Mouse (Mus musculus) left cerebral cortex, postnatal 14 days (tissue): ENCODE data around the gene Gm5269. TPM values are rescaled to one million over a fixed set of nuclear protein-coding genes. Genes with fewer than 3 reads are reported as not detected.

Experiments used
- DNase-seq, 2 experiments: peaks; one replicate each; pipeline ENCODE4 v3.0.0; 2021 to 2022; ENCODE audit warnings: low spot score in 2 of 2, mixed read lengths in 1 of 2
- intact Hi-C: fragments of 180-260 bp; cut with DNase I; formaldehyde crosslinking; loops from one replicate; pipeline ENCODE4 v1.15.1; 2025
- long read RNA-seq, 2 experiments: library from polyadenylated mRNA; stranded (forward); transcript quantifications; one replicate each; pipeline ENCODE4 v2.0.0; 2021
- total RNA-seq, 2 experiments: library from RNA; stranded (reverse); gene quantifications; 2 replicates each; pipeline ENCODE4 v1.2.3; 2021

Gene Gm5269
- not detected for total RNA-seq
- long read RNA-seq, experiment 1 = 0 reads
- long read RNA-seq, experiment 2 = 0 reads

DNA sequence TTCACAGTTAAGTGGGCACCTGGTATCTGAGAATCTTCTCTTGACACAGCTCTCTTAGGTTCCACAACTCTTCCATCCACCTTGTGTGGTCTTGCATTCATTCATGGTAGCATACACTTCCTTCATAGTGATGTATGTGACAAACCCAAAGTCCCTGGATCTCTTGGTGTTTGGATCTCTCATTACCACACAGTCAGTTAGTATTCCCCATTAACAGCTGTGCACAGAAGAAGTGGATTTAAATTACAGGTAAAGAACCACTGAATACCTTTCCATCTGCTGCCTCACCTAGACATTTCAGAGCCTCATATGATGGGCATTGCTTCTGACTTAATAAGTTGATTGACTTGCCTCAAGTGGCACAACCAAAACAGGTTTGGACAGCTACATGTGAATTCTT is at the start of gene Gm5269:
Gene Gm5269, minus strand, starts transcription at position 101 of the 400 bp plus-strand sequence.
- intact Hi-C loops = no loop called here
- DNase-seq = no peak

DNA sequence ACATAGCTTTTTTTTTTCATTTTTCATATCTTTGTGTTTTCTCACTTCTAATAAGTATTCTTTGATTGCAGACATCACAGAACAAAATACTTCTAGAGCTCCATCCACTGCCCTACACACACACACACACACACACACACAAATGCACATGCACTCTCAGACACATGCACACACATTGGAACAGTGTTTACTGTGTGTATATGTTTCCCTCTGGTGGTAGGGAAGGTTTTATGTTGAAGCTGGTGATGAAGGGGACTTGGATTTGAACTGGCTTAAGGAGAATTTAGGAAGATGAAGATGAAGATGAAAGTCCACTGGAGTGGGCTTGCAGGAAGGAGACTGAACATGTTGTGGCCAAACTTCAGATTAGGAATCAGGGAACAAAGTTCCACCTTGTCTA is 41.1 kb upstream of the Gm5269 start:
- DNase-seq = no peak
- intact Hi-C loops = loop anchor here (5.0 kb wide), 1 partner anchor 104 kb away; no protein-coding TSS in a partner anchor

DNA sequence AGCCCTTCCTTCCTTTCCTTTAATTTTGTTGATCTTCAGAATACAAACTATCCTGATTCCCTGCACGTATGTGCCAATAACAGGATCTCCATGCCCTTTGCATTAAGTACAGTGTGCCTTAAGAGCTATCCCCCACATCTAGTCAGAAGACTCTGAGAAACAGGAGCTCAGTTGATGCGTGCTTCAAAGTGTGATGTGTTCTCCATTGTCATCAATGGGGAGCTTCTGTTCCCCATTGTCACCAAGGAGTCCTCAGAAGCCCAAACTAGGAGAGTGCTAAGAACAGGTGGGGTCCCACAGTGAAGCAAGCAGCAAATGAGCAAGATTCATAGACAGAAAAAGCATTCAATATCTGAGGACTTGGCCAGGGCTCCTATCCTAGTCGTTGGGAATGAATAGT is 36.8 kb upstream of the Gm5269 start:
- DNase-seq = no peak
- intact Hi-C loops = no loop called here

DNA sequence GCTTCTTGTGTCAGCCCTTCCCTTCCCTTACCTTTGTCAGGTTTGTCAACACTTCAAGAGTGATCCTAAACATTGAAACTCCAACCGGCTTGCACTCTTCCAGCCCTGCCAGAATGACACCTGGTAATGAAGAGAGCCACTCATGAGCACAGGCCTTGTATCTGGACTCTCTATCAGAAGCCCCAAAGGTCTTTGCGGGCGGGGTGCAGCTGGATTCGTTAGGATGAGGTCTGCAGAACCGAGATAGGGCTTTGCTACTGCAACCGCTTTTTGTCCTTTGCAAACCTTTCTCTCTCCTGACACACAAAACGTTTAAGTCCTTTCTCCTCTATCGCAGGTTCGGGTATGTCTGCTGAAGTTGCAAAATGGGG is 36.3 kb upstream of the Gm5269 start, which contains the start of gene Slc40a1:
Gene Slc40a1, minus strand, starts transcription at position 131 of the 371 bp plus-strand sequence.
- DNase-seq = no peak
- intact Hi-C loops = no loop called here

DNA sequence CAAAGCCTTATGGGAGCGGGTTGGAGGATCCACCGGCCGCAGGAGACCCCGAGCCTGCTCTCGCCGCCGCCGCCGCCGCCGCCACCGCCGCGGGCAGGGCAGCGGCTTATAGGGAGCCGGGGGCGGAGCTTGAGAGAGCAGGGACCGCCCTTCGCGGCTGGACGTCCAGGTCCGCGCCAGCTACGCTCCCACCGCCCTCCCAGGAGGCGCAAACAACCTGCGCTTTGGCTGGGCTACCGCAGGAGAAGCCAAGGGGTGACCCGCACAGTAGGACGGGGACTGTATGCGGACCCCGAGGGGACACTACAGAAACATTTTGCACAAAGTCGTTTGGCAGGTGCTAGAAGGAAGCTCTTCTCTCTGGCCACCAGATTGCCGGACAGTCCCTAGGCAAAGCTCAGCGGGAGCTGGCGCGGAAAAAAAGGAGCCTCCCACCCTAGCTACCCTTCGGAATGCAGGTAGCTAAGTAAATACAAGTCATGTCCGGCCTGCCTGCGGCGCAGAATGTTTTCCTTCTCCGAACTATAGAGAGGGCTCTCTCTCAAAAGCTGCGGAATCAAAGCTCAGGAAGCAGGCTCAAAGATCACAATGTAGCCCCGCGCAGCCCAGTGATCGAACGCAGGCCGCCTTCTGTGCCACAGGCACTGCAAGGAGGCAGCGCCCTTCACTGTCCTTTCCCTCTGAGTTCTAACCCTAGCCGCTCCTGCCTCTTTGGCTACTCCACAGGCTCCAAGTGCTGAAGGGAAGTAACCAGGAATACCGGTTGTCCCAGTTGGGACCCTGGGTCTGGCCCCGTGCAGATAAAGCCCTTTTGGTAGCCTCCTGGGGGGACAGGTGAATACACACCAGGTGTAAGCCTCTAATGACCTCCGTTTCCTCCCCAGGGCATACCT is 35.7 kb upstream of the Gm5269 start:
- DNase-seq = peak; percentile 21 to 61
- intact Hi-C loops = no loop called here

DNA sequence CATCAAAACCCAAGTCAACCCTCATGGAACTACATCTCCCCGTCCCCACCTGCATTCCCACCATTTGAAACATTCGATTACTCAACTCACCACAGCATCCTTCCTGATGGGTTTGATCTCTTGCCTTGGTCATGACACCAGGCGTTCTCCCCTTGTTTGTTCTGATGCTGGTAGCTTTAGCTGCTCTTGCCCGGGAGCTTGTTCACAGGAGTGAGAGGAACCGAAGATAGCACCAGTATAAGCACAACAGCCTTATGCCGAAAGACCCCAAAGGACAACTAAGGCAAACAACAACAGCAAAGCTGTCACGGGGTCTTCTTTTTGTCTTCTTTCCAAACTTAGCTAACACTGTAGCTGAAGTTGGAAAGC is 35.0 kb upstream of the Gm5269 start:
- no peak for DNase-seq
- intact Hi-C loops = no loop called here

DNA sequence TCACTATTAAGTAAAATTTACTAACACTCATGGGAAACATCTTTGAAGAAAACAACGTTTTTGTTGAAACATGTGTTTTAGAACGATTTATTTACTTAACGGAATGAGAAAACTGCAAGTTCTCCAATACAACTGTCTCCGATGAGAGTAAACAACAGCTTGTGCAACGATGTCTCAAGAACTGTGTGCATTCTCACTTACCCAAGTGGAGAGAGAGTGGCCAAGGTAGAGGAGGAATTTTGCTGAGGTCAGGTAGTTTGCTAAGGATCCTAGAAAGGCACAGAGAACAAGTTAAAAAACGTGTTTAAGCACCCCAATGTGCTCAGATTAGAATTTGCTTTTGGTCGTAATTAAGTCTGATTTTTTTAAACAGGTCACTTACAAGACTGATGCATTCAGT is 34.4 kb upstream of the Gm5269 start:
- intact Hi-C loops = no loop called here

DNA sequence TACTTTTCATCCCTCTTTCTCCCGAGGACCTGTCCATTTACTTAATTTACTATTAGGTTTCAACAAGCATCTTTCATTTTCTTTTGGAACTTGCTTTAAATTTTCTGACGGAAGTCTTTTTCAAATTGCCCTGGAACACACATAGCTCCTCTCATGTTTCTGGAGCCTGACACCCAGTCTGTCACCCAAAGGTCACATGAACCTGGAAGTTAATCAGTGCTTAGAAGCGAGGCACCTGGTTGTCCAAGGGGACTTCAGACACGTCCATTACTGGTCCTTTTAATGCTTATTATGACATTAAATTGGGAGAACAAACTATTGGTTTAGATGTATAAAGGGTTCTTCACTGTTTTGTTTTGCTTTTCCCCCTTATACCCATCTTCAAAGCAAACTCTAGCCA is 33.2 kb upstream of the Gm5269 start:
- no peak for DNase-seq
- intact Hi-C loops = no loop called here

More for the DNA sequence above, 34.4 kb upstream of the Gm5269 start:
- DNase-seq = no peak

DNA sequence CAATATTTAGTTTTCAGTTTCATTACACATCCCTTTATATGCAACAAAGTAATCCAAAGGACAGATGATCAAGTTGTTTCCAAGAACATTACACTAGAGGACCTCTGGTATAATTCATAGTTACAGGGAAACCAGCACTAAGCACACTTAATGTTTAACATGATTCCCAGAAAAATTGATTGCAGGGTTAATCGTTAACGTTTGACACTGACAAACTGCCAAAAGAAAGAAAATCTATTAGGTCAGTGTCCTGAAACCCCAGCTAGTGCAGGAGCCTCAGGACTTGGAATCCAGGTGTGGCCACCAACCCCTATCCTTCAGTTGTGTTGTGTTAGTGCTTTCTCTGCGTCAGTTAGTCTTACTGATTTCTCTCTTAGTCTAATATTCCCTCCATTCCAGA is 30.6 kb upstream of the Gm5269 start:
- DNase-seq = no peak
- intact Hi-C loops = no loop called here

DNA sequence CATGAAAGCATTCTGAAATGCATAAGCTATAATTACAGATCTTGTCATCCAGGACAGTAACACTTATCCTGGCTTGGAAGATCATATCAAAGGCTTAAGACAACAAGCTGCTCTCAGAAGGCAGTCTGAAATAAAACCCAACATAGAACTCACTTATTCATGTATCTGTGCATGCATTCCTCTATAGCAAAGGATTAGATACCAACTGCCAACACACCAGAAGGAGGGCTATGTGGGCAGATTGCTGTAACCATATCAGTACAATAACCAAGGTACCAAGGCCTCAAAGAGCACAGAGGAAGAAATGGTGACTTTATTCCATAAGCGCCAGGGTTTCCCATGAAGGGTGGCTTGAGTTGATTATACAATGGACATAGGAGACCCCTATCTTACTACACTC is 29.7 kb upstream of the Gm5269 start:
- intact Hi-C loops = no loop called here
- DNase-seq = no peak

DNA sequence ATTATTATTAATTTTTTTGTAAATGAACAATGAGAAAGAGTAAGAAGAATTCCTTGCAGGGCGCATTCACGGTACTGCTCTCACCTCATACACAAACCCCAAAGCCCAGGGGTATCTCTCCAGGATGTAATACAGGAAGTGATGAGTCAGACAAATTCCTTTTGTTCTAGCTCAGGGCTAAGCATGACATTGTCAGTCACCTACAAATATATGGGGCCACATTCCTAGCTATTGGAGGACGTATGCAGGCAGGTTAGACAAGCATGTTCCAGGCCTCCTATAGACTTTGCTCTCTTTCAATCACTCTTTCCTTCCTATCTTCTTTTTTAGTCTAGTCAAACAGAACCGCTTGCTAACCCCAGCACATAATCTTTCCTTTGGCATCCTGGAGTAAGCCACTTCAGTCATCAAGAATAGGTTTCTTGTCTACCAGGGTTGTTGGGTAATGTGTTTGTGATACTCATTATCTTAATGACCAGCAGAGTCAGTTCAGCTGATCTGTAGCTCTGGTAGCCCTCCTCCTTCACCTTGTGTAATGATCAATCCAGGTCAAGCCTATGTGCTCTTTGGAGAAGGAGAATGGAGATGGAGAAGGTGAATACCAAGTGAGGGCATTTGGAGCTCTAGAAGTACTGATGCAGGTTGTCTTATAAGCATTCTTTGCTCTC is 27.2 kb upstream of the Gm5269 start:
- DNase-seq = no peak
- intact Hi-C loops = no loop called here

DNA sequence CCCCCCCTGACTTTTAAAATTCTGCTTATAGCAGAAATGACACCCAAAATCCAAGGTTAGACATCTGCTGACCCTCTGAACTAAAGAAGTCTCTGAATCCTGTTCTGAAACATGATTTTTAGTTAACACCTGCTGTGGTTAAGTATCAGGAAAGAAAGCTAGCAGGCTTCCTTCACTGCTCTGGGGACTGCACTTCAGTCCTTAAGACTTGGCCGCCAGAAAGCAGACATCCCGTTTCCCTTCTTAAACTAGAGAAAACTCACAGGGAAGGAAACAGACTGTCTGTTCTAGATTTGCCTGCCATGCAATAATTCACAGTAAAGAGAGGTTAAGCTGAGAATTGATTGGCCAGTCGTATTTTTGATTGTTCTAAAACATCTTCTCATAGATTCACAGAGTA is 26.1 kb upstream of the Gm5269 start:
- no peak for DNase-seq
- intact Hi-C loops = no loop called here

DNA sequence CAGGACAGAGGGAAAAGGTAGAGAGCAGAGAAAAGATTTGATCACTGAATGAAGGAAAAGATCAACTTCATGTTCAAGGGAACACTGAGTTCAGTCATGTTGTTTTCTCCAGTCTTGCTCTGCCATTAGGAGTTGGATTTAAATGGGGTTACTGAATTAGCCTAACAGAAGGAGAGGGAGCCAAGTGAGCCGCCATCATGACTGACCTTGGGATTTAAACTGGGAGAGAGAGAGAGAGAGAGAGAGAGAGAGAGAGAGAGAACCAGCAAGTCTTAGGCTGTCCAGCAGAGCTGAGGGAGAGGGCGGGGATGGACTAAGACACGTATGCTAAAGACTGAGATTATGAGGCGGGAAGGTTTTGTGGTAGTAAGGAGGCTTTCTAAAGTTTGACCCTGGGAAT is 24.2 kb upstream of the Gm5269 start:
- intact Hi-C loops = no loop called here
- DNase-seq = no peak

DNA sequence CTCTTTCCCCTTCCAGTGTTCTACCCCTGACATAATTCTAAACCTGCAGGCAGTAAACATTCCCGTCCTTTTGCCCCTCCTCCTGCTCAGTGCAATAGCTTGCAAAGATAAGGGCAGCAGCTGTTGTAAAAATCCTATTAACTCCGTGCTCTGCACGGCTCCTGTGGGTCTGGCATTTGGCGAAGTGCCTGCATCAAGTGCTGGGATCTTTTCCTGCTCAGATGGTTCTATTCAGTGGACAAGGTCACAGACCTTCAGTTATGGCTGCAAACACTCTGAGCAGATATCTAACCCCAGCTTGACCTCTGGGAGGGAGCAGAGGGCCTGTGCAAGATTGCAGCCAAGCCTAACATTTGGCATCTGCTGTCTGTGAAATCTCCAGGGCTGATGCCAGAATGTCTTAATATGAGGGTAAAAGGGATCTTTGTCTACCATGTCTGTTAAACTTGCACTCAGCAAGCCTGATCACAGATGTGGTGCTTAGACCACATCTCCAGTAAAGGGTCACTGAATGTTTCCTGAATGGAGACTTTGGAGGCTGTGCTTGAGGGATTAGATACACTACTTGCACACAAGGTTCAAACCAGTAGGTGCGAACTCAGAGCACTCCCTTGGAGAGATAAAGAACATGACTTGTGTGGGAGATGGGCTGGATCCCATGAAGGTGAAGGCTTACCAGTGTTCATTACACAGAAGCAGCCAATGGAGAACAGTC is 15.2 kb upstream of the Gm5269 start:
- DNase-seq = no peak
- intact Hi-C loops = no loop called here

DNA sequence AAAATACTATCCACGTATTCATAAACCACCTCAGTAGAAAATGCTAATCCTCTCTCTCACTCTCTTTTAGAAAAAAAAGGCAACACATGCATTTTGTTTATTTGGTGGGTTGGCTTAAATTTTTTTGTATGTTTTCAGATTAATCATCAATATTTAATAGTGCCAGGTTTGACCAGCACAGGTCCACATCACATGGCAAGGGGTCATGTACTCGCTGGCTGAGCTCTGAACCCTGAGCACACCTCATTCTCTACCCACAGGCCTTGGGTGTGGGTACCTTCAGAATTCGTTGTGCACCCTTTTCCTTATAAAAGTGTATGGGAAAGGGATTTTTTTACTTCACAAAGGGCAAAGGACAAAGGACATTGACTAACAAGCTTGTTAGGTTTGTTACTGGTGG is 14.1 kb upstream of the Gm5269 start:
- intact Hi-C loops = no loop called here
- DNase-seq = no peak

DNA sequence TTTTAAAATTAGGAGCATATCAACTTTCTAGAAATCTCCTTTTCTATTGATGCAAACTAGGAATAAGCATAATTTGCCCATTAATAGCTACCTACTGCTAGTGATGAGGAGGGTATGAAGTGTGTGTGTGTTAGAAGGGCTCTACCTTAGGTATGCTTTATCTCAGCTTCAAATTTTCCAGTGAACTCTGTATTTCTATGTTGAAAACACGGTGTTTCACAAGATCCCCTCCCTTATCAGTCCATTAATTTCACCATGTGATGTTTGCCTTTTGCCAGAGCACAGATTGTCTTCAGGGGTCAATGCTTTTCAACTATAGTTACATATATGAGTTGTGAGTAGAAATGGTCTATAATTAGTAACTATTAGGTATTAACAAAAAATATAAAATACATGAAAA is 8.0 kb upstream of the Gm5269 start:
- DNase-seq = no peak
- intact Hi-C loops = no loop called here

DNA sequence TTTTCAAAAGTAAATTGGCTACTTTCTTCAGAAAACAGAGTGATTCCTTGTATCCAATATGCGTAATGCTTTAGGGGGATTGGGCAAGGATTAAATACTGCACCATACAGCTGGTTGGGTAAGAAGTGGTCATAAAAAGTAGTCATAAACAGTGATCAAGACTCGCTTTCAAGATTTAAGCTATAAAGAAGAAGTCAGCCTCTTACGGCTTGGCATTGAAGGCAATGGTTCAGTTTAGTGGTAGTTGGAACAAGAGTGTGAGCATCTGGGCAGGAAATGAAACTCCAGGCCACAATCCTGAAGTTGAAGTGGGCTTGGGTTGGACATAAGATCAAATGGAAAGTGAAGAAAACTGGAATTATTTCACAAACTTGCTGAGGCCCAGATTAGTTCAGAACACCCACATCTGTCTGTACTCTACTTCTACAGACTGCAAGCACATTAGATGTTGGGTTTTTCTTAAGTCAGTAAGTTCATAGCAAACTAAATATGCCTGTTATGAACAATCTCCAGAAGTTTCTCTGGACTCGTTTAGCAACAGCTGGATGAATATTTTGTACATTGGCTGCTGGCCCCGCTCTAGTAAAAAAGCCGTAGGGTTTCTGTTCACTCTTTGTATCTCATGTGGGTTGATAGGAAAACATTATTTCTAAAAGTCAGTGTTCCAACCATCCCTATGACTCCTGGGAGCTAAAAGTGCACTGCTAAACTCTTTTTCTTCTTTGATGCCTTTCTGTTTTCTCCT is 4.3 kb upstream of the Gm5269 start:
- DNase-seq = no peak
- intact Hi-C loops = no loop called here

DNA sequence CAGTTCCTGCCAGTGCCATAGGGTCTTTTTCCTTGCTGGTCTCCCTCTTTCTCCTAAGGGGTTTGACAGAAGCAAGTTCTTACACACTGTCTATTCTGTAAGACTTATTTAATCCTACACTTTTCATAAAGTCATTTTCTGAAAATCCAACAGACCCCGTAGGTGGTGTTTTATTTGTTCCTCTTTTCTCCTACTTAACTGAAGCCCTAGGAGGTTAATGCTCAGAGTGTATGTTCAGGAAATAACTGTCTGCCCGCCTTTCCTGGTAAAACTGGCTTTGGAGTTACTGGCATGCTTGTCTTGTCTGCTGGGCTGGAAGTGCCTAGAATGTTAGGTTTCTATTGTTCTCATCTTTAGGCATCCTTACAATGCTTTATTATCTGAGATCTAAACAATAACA is 1.9 kb upstream of the Gm5269 start:
- intact Hi-C loops = no loop called here
- DNase-seq = no peak

DNA sequence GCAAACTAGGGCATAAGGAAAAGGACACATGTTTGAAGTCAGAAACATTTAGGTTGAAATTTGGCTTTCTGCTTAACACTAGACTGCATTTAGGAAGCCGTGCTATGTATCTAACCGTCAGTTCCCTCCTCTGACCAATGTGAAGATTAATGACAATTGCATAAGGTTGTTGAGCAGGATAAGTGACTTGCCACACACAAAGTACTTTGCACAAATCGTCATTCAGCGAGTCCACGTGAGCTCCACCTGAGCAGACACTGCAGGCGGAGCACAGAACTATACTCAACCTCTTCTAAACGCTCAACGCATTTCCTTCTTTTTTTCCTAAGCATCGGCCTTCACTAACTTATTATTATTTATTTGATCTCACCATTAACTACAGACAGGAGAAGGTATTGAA is 3.3 kb downstream of the Gm5269 start:
- no peak for DNase-seq
- intact Hi-C loops = no loop called here

DNA sequence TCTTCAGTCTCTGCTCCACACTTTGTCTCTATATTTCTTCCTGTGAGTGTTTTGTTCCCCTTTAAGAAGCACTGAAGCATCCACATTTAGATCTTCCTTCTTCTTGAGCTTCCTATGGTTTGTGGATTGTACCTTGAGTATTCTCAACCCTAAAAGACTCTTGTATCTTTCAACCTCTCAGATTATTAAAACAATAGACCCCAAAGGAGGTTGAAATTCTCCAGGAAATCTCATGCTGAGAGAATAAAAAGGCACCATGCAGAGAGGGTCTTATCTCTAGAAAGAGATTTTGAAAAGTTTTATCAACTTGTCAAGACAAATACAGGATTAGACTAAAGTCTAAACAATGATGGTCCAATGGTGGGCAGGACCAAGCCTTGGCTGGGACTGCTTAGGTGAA is 6.7 kb downstream of the Gm5269 start:
- DNase-seq = no peak
- intact Hi-C loops = no loop called here
